Mouse (Mus musculus): Measurements from ENCODE around the gene Gimap4.

DNA sequence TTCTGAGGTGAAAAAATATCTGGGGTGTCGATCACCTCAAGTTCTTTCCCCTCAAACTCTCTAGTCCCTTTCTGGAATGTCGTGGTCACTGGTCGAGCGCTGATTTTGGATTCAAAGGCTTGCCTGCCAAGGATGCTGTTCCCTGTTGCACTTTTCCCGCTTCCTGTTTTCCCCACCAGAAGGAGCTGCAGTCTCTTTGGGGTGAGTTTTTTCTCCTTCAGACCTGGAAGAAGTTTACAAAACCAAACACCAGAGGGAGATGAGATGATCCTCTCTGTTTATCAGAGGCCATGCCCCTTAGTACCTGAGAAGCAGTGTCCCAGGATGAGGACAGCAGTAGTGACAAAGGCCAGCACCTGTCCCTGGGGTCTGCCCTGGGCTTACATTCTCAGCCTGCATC is 18.3 kb downstream of the Gimap4 start:
- TF ChIP-seq CTCF (IDR thresholded peaks at IDR 0.05 in 2 of 3, conservative IDR thresholded peaks at IDR 0.05 in 1 of 3; ENCODE audit: control insufficient read depth in 1 of 3, insufficient read depth in 1 of 3, low read depth in 2 of 3, low read length in 3 of 3, poor library complexity in 1 of 3, severe bottlenecking in 1 of 3) (no peak), POLR2A (IDR thresholded peaks at IDR 0.05; ENCODE audit: control insufficient read depth in 1 of 2, insufficient read depth in 1 of 2, low read depth in 1 of 2, low read length in 2 of 2, poor library complexity in 1 of 2) (no peak), KAT2A (conservative IDR thresholded peaks at IDR 0.05; ENCODE audit: low read depth, low read length) (no peak), RCOR1 (IDR thresholded peaks at IDR 0.05; ENCODE audit: low read depth, low read length) (no peak), TAL1 (IDR thresholded peaks at IDR 0.05; ENCODE audit: low read length) (no peak), TCF12 (IDR thresholded peaks at IDR 0.05; ENCODE audit: low read depth, low read length) (no peak)

All from MEL (cell line).